Mouse (Mus musculus) layer of hippocampus, postnatal 25 days (tissue): ENCODE measurements at regions not wholly inside any gene's neighbourhood (a gene's known extent, or its start where the extent isn't known, plus 50 kb on each side); places are given as distances from the start of the nearest gene placed in this dataset.
"Not testable (repeated sequence)": the region's sequence is repeated elsewhere in the genome, so short reads cannot be mapped to it uniquely, and the experiment has no call there.

Experiments used
- DNase-seq, 2 experiments: peaks; one replicate each; pipeline ENCODE4 v3.0.0; 2022; ENCODE audit warnings: mixed read lengths in 2 of 2, low spot score in 1 of 2; ENCODE audit errors: extremely low spot score in 1 of 2

DNA sequence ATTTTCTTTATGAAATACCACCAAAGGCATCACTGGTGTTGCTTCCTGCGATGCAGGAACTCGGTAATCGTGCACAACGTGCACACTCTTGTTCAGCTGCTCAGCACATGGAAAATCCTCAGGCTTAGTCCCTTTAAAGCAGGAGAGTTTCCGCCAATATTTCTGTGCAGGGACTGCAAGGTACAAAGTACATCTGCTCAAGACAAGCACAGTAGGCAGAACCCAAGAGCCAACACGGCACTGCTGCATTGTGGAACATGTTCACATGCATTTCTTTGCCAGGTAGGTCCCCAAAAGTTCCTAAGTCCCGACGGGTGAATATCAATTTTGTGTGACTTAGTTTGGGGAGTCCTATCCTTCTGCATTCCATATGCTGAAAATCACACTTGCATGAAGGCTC lies 808.0 kb upstream of the Pou3f3 start:
- no peak for DNase-seq

DNA sequence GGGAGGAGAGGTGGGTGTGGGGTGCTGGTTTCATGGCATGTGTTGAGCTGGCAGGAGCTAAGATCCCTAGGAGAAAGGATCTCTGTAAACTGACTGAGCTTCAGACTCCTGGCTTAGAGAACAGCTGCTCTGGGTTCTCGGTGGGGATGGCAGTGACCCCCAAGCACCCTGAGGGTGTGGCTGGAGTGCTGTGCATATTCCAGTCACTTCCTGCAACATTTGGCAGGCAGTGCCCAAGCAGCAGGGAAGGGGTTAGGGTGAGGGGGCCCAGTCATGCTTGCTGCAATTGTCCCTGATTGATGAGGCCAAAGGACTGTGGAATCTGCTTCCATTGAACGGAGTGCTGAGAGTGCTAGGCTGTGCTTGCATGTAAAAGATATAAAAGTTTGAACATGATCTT lies 807.4 kb upstream of the Pou3f3 start:
- DNase-seq = no peak

DNA sequence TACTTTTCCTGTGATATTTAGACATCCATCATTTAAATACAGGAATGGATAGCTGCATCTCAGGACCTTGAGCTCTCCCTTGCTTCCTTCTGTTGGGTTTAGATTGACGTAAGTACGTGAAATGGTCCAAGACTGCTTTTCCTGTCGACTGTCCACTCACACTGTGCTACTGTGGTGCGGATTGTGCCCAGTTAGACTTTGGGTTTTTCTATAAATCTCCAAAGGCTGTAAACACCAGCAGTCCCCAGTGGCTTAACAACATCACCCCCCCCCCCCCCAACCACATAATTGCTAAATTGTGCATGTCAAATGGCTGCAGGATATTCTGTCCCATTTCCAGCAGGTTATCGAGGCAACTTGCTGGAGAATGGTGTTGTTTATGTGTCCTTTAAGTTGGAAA lies 806.6 kb upstream of the Pou3f3 start:
- DNase-seq = no peak

DNA sequence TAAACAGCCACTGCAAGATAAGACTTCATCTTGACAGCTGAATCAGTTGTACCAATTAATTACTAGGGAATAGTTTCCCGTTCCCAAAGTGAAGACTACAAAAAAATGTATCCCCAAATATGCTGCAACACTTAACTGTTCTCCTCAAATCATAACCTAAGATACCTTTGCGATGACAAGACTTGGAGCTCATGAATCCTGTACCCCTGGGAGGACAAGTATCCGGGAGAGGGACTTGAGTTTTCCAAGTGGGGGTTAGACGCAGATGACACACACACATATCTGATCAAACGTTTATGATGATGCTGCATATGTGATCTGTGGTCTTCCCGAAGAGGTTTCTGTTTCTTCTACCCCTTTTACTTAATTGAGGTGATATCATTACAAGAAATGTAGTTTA lies 805.6 kb upstream of the Pou3f3 start:
- no peak for DNase-seq

DNA sequence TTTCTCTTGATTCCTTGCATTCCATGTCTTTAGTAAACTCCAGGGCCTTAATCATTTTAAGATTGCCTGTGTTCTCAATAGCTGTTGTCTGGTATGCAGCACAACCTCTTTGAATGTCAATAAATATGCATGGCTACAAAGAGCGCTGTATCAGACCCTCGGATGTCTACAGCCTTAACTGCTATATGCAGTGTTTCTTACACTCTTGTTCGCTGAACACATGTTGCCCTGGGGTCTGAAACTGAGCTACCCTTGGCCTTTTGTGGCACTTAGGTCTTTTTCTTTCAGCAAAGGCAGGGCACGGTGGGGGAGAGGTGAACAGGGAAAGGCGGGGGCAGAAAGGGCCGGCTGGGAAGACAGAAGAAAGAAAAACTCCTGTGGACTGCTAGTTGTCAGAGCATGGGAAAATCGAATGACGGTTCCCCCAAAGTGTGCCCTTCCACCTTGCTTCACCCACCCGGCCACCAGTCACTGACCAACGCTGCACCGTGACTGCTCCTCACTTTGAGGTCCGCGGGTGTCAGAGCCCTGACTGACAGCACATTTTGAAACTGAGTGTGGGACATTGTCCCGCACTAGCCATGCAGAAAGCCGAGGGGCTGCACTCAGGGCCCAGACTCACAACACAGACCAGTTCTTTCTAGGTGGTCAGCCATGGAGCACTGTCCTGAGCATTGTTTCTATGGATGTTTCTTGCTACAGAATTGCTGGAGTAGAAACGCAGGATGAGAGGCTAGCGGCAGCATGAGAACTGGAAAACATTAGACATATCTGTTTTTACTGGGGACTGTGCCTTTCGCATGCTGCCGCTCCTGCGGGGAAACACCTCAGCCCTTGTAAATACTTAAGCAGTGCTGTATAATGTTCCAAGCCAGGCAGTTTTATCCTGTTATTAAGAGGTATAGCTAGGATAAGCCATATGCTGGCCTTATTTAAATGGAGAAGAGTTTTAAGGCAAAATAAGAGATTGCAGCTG lies 804.6 kb upstream of the Pou3f3 start:
- DNase-seq = no peak

DNA sequence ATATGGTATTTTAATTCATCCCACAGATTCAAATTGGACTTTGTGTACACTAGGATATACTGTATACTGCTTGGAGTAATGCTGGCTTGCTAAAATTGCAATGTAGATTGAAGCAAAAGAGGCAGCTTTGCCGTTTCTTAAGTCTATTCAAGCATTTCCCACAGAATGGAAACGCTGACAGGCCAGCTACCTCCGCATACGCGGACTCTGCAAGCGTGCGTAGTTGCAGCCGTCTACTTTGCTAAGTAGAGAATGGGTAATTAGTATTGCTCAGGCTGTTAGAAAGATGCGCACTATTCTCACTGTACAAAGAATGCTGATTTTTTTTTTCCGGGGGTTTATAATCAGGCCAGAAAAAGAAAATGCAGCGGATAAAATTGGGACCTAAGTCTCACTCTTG lies 803.8 kb upstream of the Pou3f3 start:
- no peak for DNase-seq

DNA sequence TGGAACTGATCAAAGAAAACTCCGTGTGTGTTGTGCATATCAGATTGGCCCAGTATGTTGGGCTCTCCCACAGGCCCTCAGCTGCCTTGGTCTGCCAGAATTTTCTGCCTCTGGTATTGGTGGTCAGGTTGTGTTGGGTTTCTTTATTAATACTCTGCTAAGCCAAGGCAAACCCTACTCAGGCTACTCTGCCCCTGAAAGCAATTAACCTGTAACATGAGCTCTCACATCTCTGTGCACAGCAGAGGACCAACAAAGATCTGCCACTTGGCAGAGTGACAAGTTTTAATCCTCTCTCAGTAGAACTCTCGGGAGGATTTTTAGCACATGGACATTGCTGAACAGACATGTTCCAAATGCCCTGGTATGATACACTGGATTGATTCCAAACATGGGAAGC lies 803.2 kb upstream of the Pou3f3 start:
- DNase-seq = no peak

DNA sequence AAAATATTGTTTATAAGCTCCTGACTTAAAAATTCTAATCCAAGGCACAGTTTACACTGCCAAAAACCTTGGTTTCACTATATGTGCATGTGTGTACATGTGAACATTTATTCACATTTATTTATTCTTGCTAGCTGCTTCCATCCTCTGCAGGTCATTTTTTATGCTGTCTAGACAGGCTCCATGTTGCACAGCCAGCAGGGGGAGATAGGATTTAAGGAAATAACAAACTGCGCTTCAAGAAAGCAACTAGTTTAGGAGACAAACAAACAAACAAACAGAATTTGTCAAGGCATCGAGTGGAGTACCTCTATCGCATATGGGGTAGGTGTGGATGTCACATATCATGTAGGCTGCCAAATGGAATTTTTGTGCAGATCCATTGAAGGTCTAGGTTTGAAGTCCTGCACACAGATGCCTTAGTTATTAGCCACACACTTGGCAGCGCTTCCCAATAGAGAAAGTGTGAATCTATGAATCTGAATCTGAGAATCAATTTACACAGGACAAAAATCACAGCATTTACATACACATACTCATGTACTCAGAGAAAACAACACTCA lies 797.7 kb upstream of the Pou3f3 start:
- DNase-seq = peak in 1 of 2 experiments; percentile 43

DNA sequence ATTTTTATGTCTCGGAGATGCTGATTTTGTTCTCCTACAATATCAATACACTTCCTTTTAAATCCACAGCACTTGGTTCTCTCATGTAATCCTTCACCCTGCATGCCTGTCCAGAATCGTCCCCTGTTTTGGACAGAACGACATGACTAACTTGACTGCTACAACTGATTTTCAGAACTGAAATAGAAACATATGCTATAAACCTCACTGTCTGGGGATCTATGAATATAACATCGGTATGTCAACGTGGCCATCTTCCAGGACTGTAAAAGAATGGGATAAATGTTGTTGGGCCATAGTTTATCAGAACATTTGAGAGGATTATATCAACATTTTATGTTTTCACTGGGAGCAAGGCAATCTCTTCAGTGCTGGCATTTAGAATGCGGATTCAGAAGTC lies 795.2 kb upstream of the Pou3f3 start:
- no peak for DNase-seq

DNA sequence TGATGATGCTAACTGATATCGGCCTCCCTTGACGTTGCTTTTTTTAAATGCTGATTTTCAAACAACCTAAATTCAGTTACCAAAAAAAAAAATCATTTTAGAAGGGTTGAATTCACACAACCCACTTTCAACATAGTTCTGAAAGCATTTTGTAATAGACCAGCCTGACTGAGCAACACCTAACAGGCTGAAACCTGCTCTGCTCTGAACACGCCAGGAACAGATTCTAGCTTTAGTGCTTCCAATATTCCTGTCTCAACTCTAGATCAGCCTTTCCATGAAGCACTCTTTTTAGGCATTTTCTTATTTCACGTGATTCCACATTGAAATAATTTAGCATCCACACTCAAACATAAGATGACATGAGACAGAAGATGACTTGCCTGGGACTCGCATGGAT lies 789.6 kb upstream of the Pou3f3 start:
- DNase-seq = no peak

DNA sequence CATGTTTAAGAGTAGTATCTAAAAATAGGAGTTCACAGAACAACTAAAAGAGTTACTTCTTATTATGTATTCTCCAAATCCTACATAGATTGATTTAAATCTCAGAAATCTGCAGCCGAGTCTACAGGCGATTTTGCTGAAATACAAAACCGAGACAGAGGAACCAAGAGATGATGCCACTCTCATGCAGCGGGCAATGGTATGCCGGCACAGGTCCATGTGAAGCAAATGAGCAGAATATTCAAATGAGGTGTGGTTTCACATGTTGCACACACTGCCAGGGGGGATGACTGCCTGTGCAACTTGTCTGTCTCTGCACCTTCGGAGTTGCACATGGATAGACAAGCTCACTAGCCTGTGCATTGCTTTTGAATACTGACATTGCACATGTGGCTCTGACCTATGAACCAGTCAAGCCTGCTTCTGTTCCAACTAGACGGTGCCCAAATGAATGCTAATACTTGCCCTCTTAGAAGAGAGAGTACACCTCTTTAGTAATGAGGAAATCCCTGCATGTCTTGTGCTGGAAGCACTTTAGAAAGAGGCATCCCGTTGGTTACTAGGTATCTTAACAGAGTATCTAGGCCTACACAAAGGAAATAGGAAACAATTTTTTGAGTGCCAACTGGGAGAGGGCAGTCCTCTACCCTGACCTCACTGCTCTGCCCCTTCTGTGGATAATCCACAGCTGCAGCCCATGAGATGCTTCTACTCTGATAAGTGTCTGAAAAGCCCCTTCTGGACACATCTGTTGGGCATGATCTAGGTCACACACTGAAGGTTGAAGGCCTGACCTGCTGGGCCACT lies 787.4 kb upstream of the Pou3f3 start:
- no peak for DNase-seq

DNA sequence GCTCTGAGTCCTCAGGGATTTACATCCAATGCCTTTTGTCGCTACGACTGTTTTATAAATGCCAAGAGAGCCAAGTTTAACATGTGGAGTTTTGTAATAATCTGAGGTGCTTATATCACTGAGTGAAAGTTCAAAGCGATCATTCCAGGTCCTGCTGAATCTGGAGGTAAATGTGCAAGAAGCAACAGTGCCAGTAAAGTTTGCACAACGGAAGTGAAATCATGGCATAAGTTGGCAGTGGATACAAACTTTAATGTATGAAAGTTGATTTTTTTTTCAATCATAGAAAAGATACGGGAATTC lies 786.8 kb upstream of the Pou3f3 start:
- no peak for DNase-seq

DNA sequence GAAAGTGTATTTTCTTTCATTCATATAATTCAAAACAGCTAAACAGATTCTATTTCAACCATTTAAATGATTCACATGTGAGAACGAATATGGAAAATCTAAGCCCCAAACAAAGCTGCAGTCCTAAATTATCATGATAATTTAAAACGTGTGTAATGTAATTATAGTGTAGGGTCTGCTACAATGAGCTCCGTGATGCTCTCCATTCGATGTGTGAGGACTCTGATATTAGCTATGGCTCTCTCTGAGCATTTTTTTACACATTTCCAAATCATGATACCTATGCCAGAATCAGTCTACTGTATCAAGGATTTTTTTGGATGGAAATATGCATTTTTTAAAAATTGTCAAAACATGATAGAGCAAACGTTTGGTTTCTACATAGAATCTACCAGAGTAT lies 785.8 kb upstream of the Pou3f3 start:
- DNase-seq = no peak

DNA sequence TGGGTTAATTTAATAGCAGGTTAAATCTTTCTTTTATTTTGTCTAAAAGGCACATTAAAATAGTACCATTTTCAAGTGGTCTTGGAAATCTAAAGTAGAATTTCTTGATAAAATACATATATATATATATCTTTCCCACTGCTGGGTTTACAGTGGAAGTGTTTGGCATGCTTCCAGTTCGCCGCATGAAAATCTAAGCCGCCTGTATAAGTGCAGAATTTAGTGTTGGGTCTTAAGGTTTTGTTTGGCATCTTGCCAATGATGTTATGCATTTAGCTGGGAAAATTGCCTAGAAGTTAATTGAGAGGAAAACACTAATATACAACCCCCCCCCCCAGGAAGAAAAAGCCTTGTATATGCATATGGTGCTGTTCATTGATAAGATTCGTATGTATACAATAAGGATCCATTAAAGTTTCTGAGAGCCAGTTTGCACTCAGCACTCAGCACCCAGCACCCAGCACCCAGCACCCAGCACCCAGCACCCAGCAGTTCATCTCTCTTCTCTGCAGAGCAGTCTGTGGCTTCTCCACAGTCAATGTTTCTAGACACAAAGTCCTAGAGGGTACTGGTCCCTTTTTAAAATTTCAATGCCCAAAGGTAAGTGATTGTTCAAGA lies 778.7 kb upstream of the Pou3f3 start:
- no peak for DNase-seq

DNA sequence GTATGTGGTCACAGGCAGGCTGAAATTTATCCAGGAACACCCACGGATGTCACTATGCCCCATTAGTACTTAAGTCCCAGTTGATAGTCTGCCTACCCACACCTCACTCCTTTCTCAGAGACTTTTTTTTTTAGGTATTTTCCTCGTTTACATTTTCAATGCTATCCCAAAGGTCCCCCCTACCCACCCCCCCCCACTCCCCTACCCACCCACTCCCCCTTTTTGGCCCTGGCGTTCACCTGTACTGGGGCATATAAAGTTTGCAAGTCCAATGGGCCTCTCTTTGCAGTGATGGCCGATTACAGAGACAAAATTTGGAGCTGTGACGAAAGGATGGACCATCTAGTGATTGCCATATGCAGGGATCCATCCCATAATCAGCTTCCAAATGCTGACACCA lies 777.8 kb upstream of the Pou3f3 start:
- DNase-seq = not testable (repeated sequence)

DNA sequence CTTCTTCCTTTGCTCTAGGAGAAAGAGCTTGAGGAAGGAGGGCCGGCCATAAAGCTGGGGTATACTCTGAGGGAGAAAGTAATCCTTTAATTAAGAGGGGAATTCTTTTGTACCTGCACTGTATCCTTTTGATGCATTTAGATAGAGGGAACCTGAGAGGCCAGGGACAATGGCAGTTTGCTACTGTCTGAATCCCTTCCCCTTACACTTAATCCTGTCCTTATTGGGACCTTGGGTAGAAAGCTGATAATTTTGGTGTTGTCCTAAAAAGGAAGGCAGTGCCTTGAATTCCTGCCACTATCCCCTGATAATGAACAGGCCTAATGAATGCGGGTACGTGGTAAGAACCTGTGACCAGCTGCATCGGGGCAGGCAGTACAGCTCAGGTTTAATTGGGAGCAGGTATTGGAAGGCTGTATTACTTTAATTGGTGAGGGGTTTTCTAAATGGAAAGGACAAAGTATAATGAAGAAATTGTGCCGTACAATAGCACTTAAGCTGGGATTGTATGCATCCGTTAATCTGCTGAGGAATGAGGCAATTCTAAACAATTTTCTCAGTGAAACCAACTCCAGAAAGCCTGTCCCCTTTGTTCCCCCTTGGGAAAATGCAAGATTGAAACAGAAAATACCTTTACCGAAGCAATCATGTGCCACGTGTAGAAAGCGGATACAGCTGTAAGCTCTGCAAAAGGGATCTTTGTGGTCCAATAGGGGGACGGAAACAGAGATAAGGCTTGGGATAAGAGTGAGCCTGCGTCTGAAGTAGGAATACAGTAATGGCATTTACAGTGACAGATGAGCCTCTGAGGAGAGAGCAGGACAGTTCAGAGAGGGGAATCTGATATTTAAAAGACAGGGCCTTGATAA lies 776.9 kb upstream of the Pou3f3 start:
- no peak for DNase-seq

DNA sequence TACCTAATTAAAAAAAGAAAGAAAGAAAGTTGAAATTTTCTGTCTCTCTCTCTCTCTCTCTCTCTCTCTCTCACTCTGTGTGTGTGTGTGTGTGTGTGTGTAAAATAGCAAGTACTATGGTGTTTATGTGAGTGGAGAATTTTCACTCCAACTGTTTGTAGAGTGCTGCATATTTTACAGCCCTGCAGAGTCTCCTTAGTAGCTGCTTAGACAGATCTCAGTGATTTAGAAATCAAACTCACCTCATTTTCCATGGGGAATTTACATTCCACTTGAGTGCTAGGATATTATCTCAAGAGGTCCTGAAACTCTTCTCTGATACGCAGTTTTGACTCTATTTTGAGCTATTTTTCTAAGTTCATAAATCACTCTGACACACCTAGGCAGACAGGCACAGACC lies 761.8 kb upstream of the Pou3f3 start:
- no peak for DNase-seq

DNA sequence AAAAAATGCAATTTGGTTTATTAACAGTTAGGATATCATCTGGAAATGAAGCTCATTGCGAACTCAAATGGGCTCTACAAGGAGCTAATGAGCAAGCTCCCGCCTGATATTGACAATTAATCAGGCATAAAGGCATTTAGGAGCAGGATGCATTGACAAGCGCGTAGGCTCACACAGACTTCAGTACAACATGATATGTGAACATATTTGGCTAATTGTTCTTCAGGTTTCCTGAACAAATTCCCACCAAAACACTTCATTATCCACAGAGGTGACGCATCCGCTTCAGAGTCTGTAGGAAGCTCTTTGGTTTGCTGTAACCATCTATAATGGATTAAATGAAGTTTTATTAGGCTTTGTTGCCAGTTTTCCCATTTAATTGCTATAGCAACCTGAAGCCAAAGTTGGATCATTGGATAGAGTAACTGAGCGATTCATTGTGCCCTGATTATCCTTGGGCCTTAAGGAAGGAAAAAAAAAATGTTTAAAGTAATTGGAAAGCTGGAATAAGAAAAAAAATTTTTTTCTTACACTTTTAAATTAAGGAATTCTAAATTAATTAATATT lies 759.6 kb upstream of the Pou3f3 start:
- DNase-seq = no peak

DNA sequence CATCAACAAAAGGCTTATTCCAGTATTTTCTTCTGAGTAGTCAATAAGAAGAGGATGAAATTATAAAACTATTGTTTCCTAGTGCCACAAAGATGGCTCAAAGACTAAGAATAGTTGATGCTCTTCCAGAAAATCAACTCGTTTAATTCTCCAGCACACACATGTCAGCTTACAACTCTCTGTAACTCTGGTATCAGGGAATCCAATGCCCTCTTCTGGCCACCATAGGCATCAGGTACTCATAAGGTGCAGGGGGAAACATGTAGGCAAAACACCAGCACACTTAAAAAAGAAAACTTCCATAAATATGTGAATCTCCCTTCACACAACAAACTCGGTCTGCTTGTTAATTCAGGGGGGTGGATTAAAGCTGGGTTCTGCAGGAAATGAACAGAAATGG lies 734.6 kb upstream of the Pou3f3 start:
- DNase-seq = no peak

DNA sequence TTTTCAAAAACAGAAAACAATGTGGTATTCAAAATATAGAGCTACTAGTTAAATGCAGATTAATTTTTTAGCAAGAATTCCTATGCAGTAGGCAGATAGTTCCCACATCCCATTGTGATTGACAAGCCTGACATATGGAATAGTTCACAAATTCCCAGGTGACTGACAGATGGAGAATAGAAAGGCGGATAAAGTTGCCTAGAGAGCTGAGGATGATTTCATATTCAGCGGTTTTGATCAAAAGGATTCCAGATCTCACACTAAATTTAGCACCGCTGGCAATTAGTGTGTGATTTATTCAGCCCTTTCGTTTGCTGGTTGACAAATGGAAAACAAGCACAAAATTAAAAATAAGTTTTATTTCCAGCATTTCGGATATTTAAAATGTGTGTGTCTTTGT lies 714.0 kb upstream of the Pou3f3 start:
- no peak for DNase-seq
